Mouse (Mus musculus) megakaryocyte-erythroid progenitor cell, adult 5-6 weeks (primary cell): ENCODE measurements at regions not wholly inside any gene's neighbourhood (a gene's known extent, or its start where the extent isn't known, plus 50 kb on each side); places are given as distances from the start of the nearest gene placed in this dataset.

ENCODE experiments used
- ATAC-seq: replicated peaks from 2 replicates; pipeline ENCODE4 v1.8.0; 2016; ENCODE audit warnings: mild to moderate bottlenecking, inconsistent platforms; ENCODE audit not compliant: severe bottlenecking, poor library complexity, low FRiP score, low TSS enrichment

GRCm38 (mm10) chr1:43247609-43248008 lies 50.8 kb upstream of the Fhl2 start:
- ATAC-seq: no peak

GRCm38 (mm10) chr1:43250281-43250680 lies 53.5 kb upstream of the Fhl2 start:
- no peak for ATAC-seq

GRCm38 (mm10) chr1:43251356-43251755 lies 54.6 kb upstream of the Fhl2 start:
- ATAC-seq: no peak

GRCm38 (mm10) chr1:43254129-43254528 lies 57.3 kb upstream of the Fhl2 start:
- ATAC-seq: no peak

GRCm38 (mm10) chr1:43256078-43256477 lies 59.3 kb upstream of the Fhl2 start:
- ATAC-seq: no peak

- no peak for ATAC-seq
Observed at GRCm38 (mm10) chr1:43257909-43258308, 61.1 kb upstream of the Fhl2 start.

GRCm38 (mm10) chr1:43259841-43260240 lies 63.1 kb upstream of the Fhl2 start:
- no peak for ATAC-seq

GRCm38 (mm10) chr1:43260491-43260890 lies 63.7 kb upstream of the Fhl2 start:
- ATAC-seq: no peak

GRCm38 (mm10) chr1:43264407-43264889 lies 67.7 kb upstream of the Fhl2 start:
- ATAC-seq: peak; percentile 78; the same call in 1 of the 2 replicates

GRCm38 (mm10) chr1:43265699-43266455 lies 69.1 kb upstream of the Fhl2 start:
- no peak for ATAC-seq

GRCm38 (mm10) chr1:43269685-43270084 lies 72.9 kb upstream of the Fhl2 start:
- no peak for ATAC-seq

- ATAC-seq: no peak
Observed at GRCm38 (mm10) chr1:43273236-43273868, 76.6 kb upstream of the Fhl2 start.

GRCm38 (mm10) chr1:43291736-43292135 lies 95.0 kb upstream of the Fhl2 start:
- no peak for ATAC-seq

- no peak for ATAC-seq
Observed at GRCm38 (mm10) chr1:43292561-43292960, 95.8 kb upstream of the Fhl2 start.

- ATAC-seq: no peak
Observed at GRCm38 (mm10) chr1:43294221-43295012, 97.6 kb upstream of the Fhl2 start.

- ATAC-seq: no peak
Observed at GRCm38 (mm10) chr1:43297579-43297978, 100.8 kb upstream of the Fhl2 start.

- ATAC-seq: no peak
Observed at GRCm38 (mm10) chr1:43298746-43299145, 102.0 kb upstream of the Fhl2 start.

- peak; percentile 81 for ATAC-seq
Observed at GRCm38 (mm10) chr1:43299490-43300302, 102.9 kb upstream of the Fhl2 start.

GRCm38 (mm10) chr1:43300676-43301075 lies 103.9 kb upstream of the Fhl2 start:
- no peak for ATAC-seq
